Mouse (Mus musculus) CH12.LX (cell line): ENCODE measurements around the gene Tlx3. TPM values are rescaled to one million over a fixed set of nuclear protein-coding genes. Genes with fewer than 3 reads are reported as not detected.

Source experiments
- DNase-seq: peaks from one replicate; pipeline ENCODE4 v3.0.0-alpha.2; 2013; ENCODE audit errors: extremely low read depth
- H3K27ac ChIP-seq: 2 replicates; pipeline ENCODE4 v1.5.1; 2012; ENCODE audit warnings: low read depth, mild to moderate bottlenecking, control low read depth, moderate library complexity; ENCODE audit not compliant: insufficient read depth
- H3K27me3 ChIP-seq: replicated peaks from 2 replicates; pipeline ENCODE3; 2012; ENCODE audit warnings: inconsistent platforms
- H3K36me3 ChIP-seq, 2 experiments: replicated peaks in 1 of 2; 2 replicates each; pipeline versions ENCODE3 to v1.6.1; 2012; ENCODE audit warnings: inconsistent platforms in 1 of 2, low read length in 1 of 2, mild to moderate bottlenecking in 1 of 2, mixed read lengths in 1 of 2, moderate library complexity in 1 of 2; ENCODE audit not compliant: control insufficient read depth in 1 of 2, insufficient read depth in 1 of 2
- H3K4me1 ChIP-seq, 2 experiments: 2 replicates each; pipeline ENCODE4 v1.6.1; 2012; ENCODE audit warnings: inconsistent platforms in 1 of 2, moderate library complexity in 1 of 2; ENCODE audit not compliant: insufficient read depth in 2 of 2, control insufficient read depth in 1 of 2
- H3K4me2 ChIP-seq: 2 replicates; pipeline ENCODE4 v1.6.1; 2012; ENCODE audit warnings: low read depth, mild to moderate bottlenecking, control low read depth; ENCODE audit not compliant: poor library complexity, insufficient read depth, severe bottlenecking
- H3K4me3 ChIP-seq, 3 experiments: fragments of 150-350 bp in 1 of 3; sonication (generic) in 1 of 3; replicated peaks in 1 of 3; 2 replicates each; pipeline versions ENCODE3 to v1.5.1; 2011 to 2012; ENCODE audit warnings: low read depth in 2 of 3, low read length in 2 of 3, mild to moderate bottlenecking in 2 of 3, moderate library complexity in 2 of 3, control low read depth in 1 of 3, improper control_type of control experiment in 1 of 3, inconsistent platforms in 1 of 3, mixed read lengths in 1 of 3; ENCODE audit not compliant: poor library complexity in 1 of 3
- H3K79me2 ChIP-seq: replicated peaks from 2 replicates; pipeline ENCODE4 v1.6.1; 2012; ENCODE audit warnings: mild to moderate bottlenecking, moderate library complexity; ENCODE audit not compliant: control insufficient read depth, poor library complexity, insufficient read depth, severe bottlenecking; ENCODE audit errors: extremely low read depth
- H3K9ac ChIP-seq: 2 replicates; pipeline ENCODE4 v1.6.1; 2012; ENCODE audit warnings: low read depth, mild to moderate bottlenecking, control low read depth, moderate library complexity; ENCODE audit not compliant: insufficient read depth
- H3K9me3 ChIP-seq: replicated peaks from 2 replicates; pipeline ENCODE3; 2012; ENCODE audit warnings: low read length, inconsistent platforms, mixed read lengths
- BHLHE40 ChIP-seq: IDR thresholded peaks from 2 replicates; pipeline ENCODE4 v1.6.1; 2011; ENCODE audit warnings: mild to moderate bottlenecking, low read depth, low read length, improper control_type of control experiment
- CHD1 ChIP-seq: IDR thresholded peaks from 2 replicates; pipeline ENCODE4 v1.6.1; 2012; ENCODE audit warnings: low read depth, low read length, improper control_type of control experiment, inconsistent platforms
- CHD2 ChIP-seq: IDR thresholded peaks from 2 replicates; pipeline ENCODE4 v1.6.1; 2011; ENCODE audit warnings: low read length, improper control_type of control experiment
- CTCF ChIP-seq, 2 experiments: IDR thresholded peaks in 1 of 2; conservative IDR thresholded peaks in 1 of 2; 2 replicates each; pipeline ENCODE4 v1.5.1; 2011 to 2012; ENCODE audit warnings: low read depth in 2 of 2, low read length in 2 of 2, improper control_type of control experiment in 1 of 2, inconsistent platforms in 1 of 2, mild to moderate bottlenecking in 1 of 2, moderate library complexity in 1 of 2
- E2F4 ChIP-seq: IDR thresholded peaks from 2 replicates; pipeline ENCODE4 v1.6.1; 2011; ENCODE audit warnings: low read depth, low read length, improper control_type of control experiment; ENCODE audit not compliant: insufficient replicate concordance
- ELF1 ChIP-seq: IDR thresholded peaks from 2 replicates; pipeline ENCODE4 v1.6.1; 2014; ENCODE audit warnings: low read depth, mild to moderate bottlenecking, inconsistent platforms, low read length, improper control_type of control experiment
- EP300 ChIP-seq: IDR thresholded peaks from 2 replicates; pipeline ENCODE4 v1.6.1; 2011; ENCODE audit warnings: low read length, improper control_type of control experiment
- ETS1 ChIP-seq: conservative IDR thresholded peaks from 2 replicates; pipeline ENCODE4 v1.6.1; 2012; ENCODE audit warnings: low read depth, mild to moderate bottlenecking, inconsistent platforms, low read length, improper control_type of control experiment, moderate library complexity
- GABPA ChIP-seq: IDR thresholded peaks from 2 replicates; pipeline ENCODE4 v1.6.1; 2012; ENCODE audit warnings: low read depth, low read length, improper control_type of control experiment, inconsistent platforms; ENCODE audit not compliant: insufficient replicate concordance
- HCFC1 ChIP-seq: IDR thresholded peaks from 2 replicates; pipeline ENCODE4 v1.6.1; 2012; ENCODE audit warnings: low read depth, mild to moderate bottlenecking, inconsistent platforms, low read length, improper control_type of control experiment
- IRF4 ChIP-seq: IDR thresholded peaks from 2 replicates; pipeline ENCODE4 v1.6.1; 2014; ENCODE audit warnings: low read depth, mild to moderate bottlenecking, inconsistent platforms, low read length, improper control_type of control experiment
- JUN ChIP-seq: IDR thresholded peaks from 2 replicates; pipeline ENCODE4 v1.6.1; 2011; ENCODE audit warnings: low read depth, mild to moderate bottlenecking, low read length, improper control_type of control experiment, moderate library complexity; ENCODE audit not compliant: insufficient read depth
- JUND ChIP-seq: conservative IDR thresholded peaks from 2 replicates; pipeline ENCODE4 v1.6.1; 2011; ENCODE audit warnings: low read depth, low read length, improper control_type of control experiment
- KAT2A ChIP-seq: IDR thresholded peaks from 2 replicates; pipeline ENCODE4 v1.6.1; 2012; ENCODE audit warnings: low read length, improper control_type of control experiment, inconsistent platforms; ENCODE audit not compliant: insufficient replicate concordance
- MAFK ChIP-seq: IDR thresholded peaks from 2 replicates; pipeline ENCODE4 v1.6.1; 2011; ENCODE audit warnings: low read length, improper control_type of control experiment; ENCODE audit not compliant: insufficient replicate concordance
- MAX ChIP-seq: IDR thresholded peaks from 2 replicates; pipeline ENCODE4 v1.6.1; 2011; ENCODE audit warnings: low read length, improper control_type of control experiment
- MAZ ChIP-seq: IDR thresholded peaks from 2 replicates; pipeline ENCODE4 v1.6.1; 2012; ENCODE audit warnings: low read depth, mild to moderate bottlenecking, inconsistent platforms, low read length, improper control_type of control experiment, moderate library complexity
- MEF2A ChIP-seq: IDR thresholded peaks from 2 replicates; pipeline ENCODE4 v1.6.1; 2014; ENCODE audit warnings: low read depth, mild to moderate bottlenecking, inconsistent platforms, low read length, improper control_type of control experiment, borderline replicate concordance
- MXI1 ChIP-seq: IDR thresholded peaks from 2 replicates; pipeline ENCODE4 v1.6.1; 2011; ENCODE audit warnings: mild to moderate bottlenecking, low read depth, low read length, improper control_type of control experiment
- MYC ChIP-seq: IDR thresholded peaks from 2 replicates; pipeline ENCODE4 v1.6.1; 2011; ENCODE audit warnings: low read depth, mild to moderate bottlenecking, improper control_type of control experiment, low read length
- NELFE ChIP-seq: IDR thresholded peaks from 2 replicates; pipeline ENCODE4 v1.6.1; 2011; ENCODE audit warnings: low read depth, low read length, improper control_type of control experiment
- NRF1 ChIP-seq: IDR thresholded peaks from 2 replicates; pipeline ENCODE4 v1.6.1; 2014; ENCODE audit warnings: low read depth, mild to moderate bottlenecking, inconsistent platforms, low read length, improper control_type of control experiment, moderate library complexity
- PAX5 ChIP-seq: IDR thresholded peaks from 2 replicates; pipeline ENCODE4 v1.6.1; 2012; ENCODE audit warnings: low read length, inconsistent platforms, mixed read lengths
- POLR2A ChIP-seq: IDR thresholded peaks from 2 replicates; pipeline ENCODE4 v1.6.1; 2011; ENCODE audit warnings: low read depth, mild to moderate bottlenecking, improper control_type of control experiment, low read length
- POLR2AphosphoS2 ChIP-seq: IDR thresholded peaks from 2 replicates; pipeline ENCODE4 v1.6.1; 2011; ENCODE audit warnings: low read depth, low read length, improper control_type of control experiment
- RAD21 ChIP-seq: IDR thresholded peaks from 2 replicates; pipeline ENCODE4 v1.6.1; 2011; ENCODE audit warnings: low read depth, mild to moderate bottlenecking, low read length, improper control_type of control experiment, moderate library complexity
- RCOR1 ChIP-seq: conservative IDR thresholded peaks from 2 replicates; pipeline ENCODE4 v1.6.1; 2012; ENCODE audit warnings: low read depth, mild to moderate bottlenecking, inconsistent platforms, low read length, improper control_type of control experiment
- SIN3A ChIP-seq: IDR thresholded peaks from 2 replicates; pipeline ENCODE4 v1.6.1; 2012; ENCODE audit warnings: low read length, improper control_type of control experiment, inconsistent platforms
- SMC3 ChIP-seq: IDR thresholded peaks from 2 replicates; pipeline ENCODE4 v1.6.1; 2011; ENCODE audit warnings: low read depth, low read length, improper control_type of control experiment
- TBP ChIP-seq: conservative IDR thresholded peaks from 2 replicates; pipeline ENCODE4 v1.6.1; 2011; ENCODE audit warnings: low read depth, low read length, improper control_type of control experiment
- TCF12 ChIP-seq: IDR thresholded peaks from 2 replicates; pipeline ENCODE4 v1.6.1; 2014; ENCODE audit warnings: low read depth, mild to moderate bottlenecking, inconsistent platforms, low read length, improper control_type of control experiment
- UBTF ChIP-seq: IDR thresholded peaks from 2 replicates; pipeline ENCODE4 v1.6.1; 2012; ENCODE audit warnings: low read depth, mild to moderate bottlenecking, inconsistent platforms, low read length, improper control_type of control experiment, moderate library complexity
- USF1 ChIP-seq: IDR thresholded peaks from 2 replicates; pipeline ENCODE4 v1.6.1; 2014; ENCODE audit warnings: low read depth, mild to moderate bottlenecking, inconsistent platforms, low read length, improper control_type of control experiment
- USF2 ChIP-seq: conservative IDR thresholded peaks from 2 replicates; pipeline ENCODE4 v1.6.1; 2011; ENCODE audit warnings: low read depth, low read length, improper control_type of control experiment
- ZC3H11A ChIP-seq: IDR thresholded peaks from 2 replicates; pipeline ENCODE4 v1.6.1; 2012; ENCODE audit warnings: low read depth, mild to moderate bottlenecking, inconsistent platforms, low read length, improper control_type of control experiment
- ZKSCAN1 ChIP-seq: IDR thresholded peaks from 2 replicates; pipeline ENCODE4 v1.6.1; 2012; ENCODE audit warnings: low read depth, inconsistent platforms, low read length, improper control_type of control experiment, borderline replicate concordance
- ZMIZ1 ChIP-seq: IDR thresholded peaks from 2 replicates; pipeline ENCODE4 v1.6.1; 2012; ENCODE audit warnings: low read depth, mild to moderate bottlenecking, inconsistent platforms, low read length, improper control_type of control experiment
- ZNF384 ChIP-seq: IDR thresholded peaks from 2 replicates; pipeline ENCODE4 v1.6.1; 2012; ENCODE audit warnings: low read depth, low read length, improper control_type of control experiment, inconsistent platforms
- dilution Hi-C: fragments of 300-500 bp; cut with MboI; formaldehyde crosslinking; loops from 2 replicates; pipeline ENCODE4 v1.14.3; 2020; ENCODE audit warnings: low sequenced_read_pairs; ENCODE audit not compliant: extremely low pct_unique_long_range_greater_than_20kb, extremely low pct_ligation_motif_present
- in situ Hi-C: fragments of 300-500 bp; cut with MboI; formaldehyde crosslinking; loops from 3 replicates; pipeline ENCODE4 v1.14.3; 2019; ENCODE audit warnings: low sequenced_read_pairs, low pct_ligation_motif_present, low pct_unique_long_range_greater_than_20kb, mixed read lengths
- polyA plus RNA-seq: library from polyadenylated mRNA; unstranded; fragments of >175 nt; gene quantifications from 2 replicates; pipeline ENCODE4 v1.2.1, GENCODE M21; 2012; ENCODE audit warnings: low read depth; ENCODE audit not compliant: insufficient read length
- total RNA-seq, 2 experiments: library from RNA; depleted of rRNA; stranded (reverse); fragments of 300-350 nt in 1 of 2; fragments of >200 nt in 1 of 2; gene quantifications; 2 replicates each; pipeline ENCODE4 v1.2.3; 2012 to 2014

The Tlx3 gene
- total and polyA plus RNA-seq, 3 experiments: not detected

- H3K4me3 ChIP-seq: no peak overlapping the region
- no peak overlapping the region for H3K4me2 ChIP-seq
- in situ Hi-C loops (no loop called here), dilution Hi-C loops (no loop called here)
- no peak overlapping the region for H3K27ac ChIP-seq
- H3K9me3 ChIP-seq: peaks cover 2% of the 10 kb centered on the region
- peaks cover 27% of the 10 kb centered on the region for H3K79me2 ChIP-seq
- peaks cover 7 to 53% of the 10 kb centered on the region in 2 experiments; a peak in 3 of 4 replicates for H3K4me1 ChIP-seq
- no peak for DNase-seq
- H3K27me3 ChIP-seq: no peaks in the 10 kb centered on the region
- H3K36me3 ChIP-seq: peaks cover 56 to 86% of the 10 kb centered on the region in 2 experiments
- H3K9ac ChIP-seq: no peak overlapping the region
- TF ChIP-seq JUN (no peak), GABPA (no peak), MAFK (0 out of 2 replicates have a peak, but pooled peaks have one; percentile 19), NELFE (no peak), BHLHE40 (no peak), MYC (peak; percentile 38; the same call in 1 of the 2 replicates), HCFC1 (no peak), ELF1 (no peak), SIN3A (peak; percentile 72), MXI1 (no peak; the same call in 1 of the 2 replicates), NRF1 (no peak), UBTF (no peak), E2F4 (no peak), POLR2A (peak; percentile 42; the same call in 1 of the 2 replicates), IRF4 (no peak), CHD1 (no peak), JUND (no peak), POLR2AphosphoS2 (no peak), PAX5 (no peak), ZKSCAN1 (no peak), MEF2A (no peak), MAZ (0 out of 2 replicates have a peak, but pooled peaks have one; percentile 25), RAD21 (no peak), EP300 (0 out of 2 replicates have a peak, but pooled peaks have one; percentile 17), SMC3 (no peak), CTCF (conservative IDR thresholded peaks at IDR 0.05 in 1 of 2, IDR thresholded peaks at IDR 0.05 in 1 of 2; ENCODE audit: low read depth in 2 of 2, low read length in 2 of 2) (no peak), USF1 (no peak), ZMIZ1 (peak; percentile 63; the same call in 1 of the 2 replicates), TBP (no peak), ETS1 (no peak), RCOR1 (peak; percentile 68), ZNF384 (0 out of 2 replicates have a peak, but pooled peaks have one; percentile 38), MAX (no peak), KAT2A (no peak), CHD2 (0 out of 2 replicates have a peak, but pooled peaks have one; percentile 44), ZC3H11A (no peak), TCF12 (no peak), USF2 (no peak)
Observed at GRCm38 (mm10) chr11:33152997-33153396, 50.4 kb downstream of the Tlx3 start.
